11 mouse cellular contexts compared by ENCODE assay signal in genomic region chr2:35845611-35846504, GRCm38 (mm10).
DNase-seq lines count a peak whose midpoint lies in the region; ATAC-seq lines count a peak whose summit lies in the region.
"Had no signal": no experiment of that assay in that cellular context is flagged by ENCODE, and none has a peak within 500 bp of the region (broad histone marks: within the 10 kb centered on the region; RNA-seq: fewer than 3 reads in every experiment).

No protein-coding gene starts in this region.

- H3K9me3 ChIP-seq in midbrain, embryonic 16.5 days (replicated peaks; ENCODE audit: control insufficient read depth, low read length, poor library complexity, severe bottlenecking): no peaks in the 10 kb centered on the region
- H3K9me3 ChIP-seq: heart, embryonic 13.5 days; limb, embryonic 15.5 days; midbrain, embryonic 12.5 days had no signal

- no peak overlapping the region for H3K27ac ChIP-seq in midbrain, embryonic 16.5 days (ENCODE audit: low read length)
- H3K27ac ChIP-seq: heart, embryonic 13.5 days; limb, embryonic 15.5 days; midbrain, embryonic 12.5 days had no signal

- ATAC-seq in midbrain, embryonic 16.5 days: peak; percentile 8; the same call in 1 of the 2 replicates

- 32% methylated on average over 11 of the region's 11 CpGs for WGBS in midbrain, embryonic 16.5 days

- peaks cover 25% of the 10 kb centered on the region for H3K4me1 ChIP-seq in midbrain, embryonic 16.5 days (ENCODE audit: control insufficient read depth, insufficient read depth, low read length)

- DNase-seq in heart, adult 11 months: peak; percentile 95
- DNase-seq in heart, postnatal 4 days: no peak
- DNase-seq in WW6 (ENCODE audit: low read depth, low spot score): peak; percentile 34
- peak; percentile 62 to 71 for DNase-seq in frontal cortex, postnatal 14 days (ENCODE audit: low spot score in 2 of 2)
- DNase-seq in urinary bladder, postnatal 4 days (ENCODE audit: low spot score in 2 of 2): no peak
- no peak for DNase-seq in kidney, adult 11 months
- no peak for DNase-seq in urinary bladder, postnatal 10 days (ENCODE audit: low spot score)

- no peak overlapping the region for H3K4me3 ChIP-seq in midbrain, embryonic 16.5 days (ENCODE audit: low read depth, low read length)
- H3K4me3 ChIP-seq: heart, embryonic 13.5 days; limb, embryonic 15.5 days; midbrain, embryonic 12.5 days had no signal

- H3K4me2 ChIP-seq in midbrain, embryonic 16.5 days (ENCODE audit: low read length): no peak overlapping the region
- H3K4me2 ChIP-seq: heart, embryonic 13.5 days; limb, embryonic 15.5 days; midbrain, embryonic 12.5 days had no signal

- no peaks in the 10 kb centered on the region for H3K27me3 ChIP-seq in midbrain, embryonic 16.5 days (ENCODE audit: control insufficient read depth, insufficient read depth, low read depth, low read length)
- H3K27me3 ChIP-seq: limb, embryonic 15.5 days had no signal

- H3K9ac ChIP-seq in midbrain, embryonic 16.5 days (ENCODE audit: low read depth, low read length): no peak overlapping the region
- H3K9ac ChIP-seq: heart, embryonic 13.5 days; limb, embryonic 15.5 days; midbrain, embryonic 12.5 days had no signal

- H3K36me3 ChIP-seq in midbrain, embryonic 16.5 days (ENCODE audit: control insufficient read depth, insufficient read depth, low read length): no peaks in the 10 kb centered on the region
- H3K36me3 ChIP-seq: heart, embryonic 13.5 days; limb, embryonic 15.5 days; midbrain, embryonic 12.5 days had no signal

Comparison
In these comparisons a context has a peak if more than half of its experiments do, and no peak if none do; other contexts are left out.
1. DNase-seq: peak in heart, adult 11 months (single experiment), WW6 (single experiment) and frontal cortex, postnatal 14 days (2 of 2); none in heart, postnatal 4 days (single experiment), urinary bladder, postnatal 4 days (0 of 2), kidney, adult 11 months (single experiment) and urinary bladder, postnatal 10 days (single experiment).